ENCODE assay signal across 9 mouse cellular contexts in genomic region chr8:57468624-57469023, GRCm38 (mm10). TPM values are rescaled to one million over a fixed set of nuclear protein-coding genes. Genes with fewer than 3 reads are reported as not detected.
DNase-seq lines count a peak whose midpoint lies in the region; ATAC-seq and TF ChIP-seq lines count a peak whose summit lies in the region.
"Had no signal": no experiment of that assay in that cellular context is flagged by ENCODE, and none has a peak within 500 bp of the region (broad histone marks: within the 10 kb centered on the region; RNA-seq: fewer than 3 reads in every experiment).

No protein-coding gene starts in this region.

- H3K27ac ChIP-seq in liver, adult 2 months (replicated peaks; ENCODE audit: insufficient read depth, low read depth, low read length), result no peak overlapping the region
- no peak overlapping the region for H3K27ac ChIP-seq in liver, embryonic 11.5 days (ENCODE audit: low read depth, low read length)
- no peak overlapping the region for H3K27ac ChIP-seq in intestine, embryonic 16.5 days (ENCODE audit: low read length)
- H3K27ac ChIP-seq in midbrain, embryonic 13.5 days, result no peak overlapping the region

- H3K36me3 ChIP-seq in liver, adult 2 months (ENCODE audit: control insufficient read depth, insufficient read depth, low read length), result no peaks in the 10 kb centered on the region
- no peaks in the 10 kb centered on the region for H3K36me3 ChIP-seq in liver, embryonic 11.5 days (ENCODE audit: control insufficient read depth, insufficient read depth, low read length)
- no peaks in the 10 kb centered on the region for H3K36me3 ChIP-seq in intestine, embryonic 16.5 days (ENCODE audit: control insufficient read depth, insufficient read depth, low read length)
- H3K36me3 ChIP-seq in midbrain, embryonic 13.5 days, result no peaks in the 10 kb centered on the region
- H3K36me3 ChIP-seq: G1E had no signal

- H3K79me2 ChIP-seq in liver, adult 2 months (ENCODE audit: control insufficient read depth, insufficient read depth, low read length), result no peaks in the 10 kb centered on the region

- no peak for TF ChIP-seq CTCF in liver, adult 2 months (IDR thresholded peaks at IDR 0.05; ENCODE audit: low read depth, low read length)

- H3K27me3 ChIP-seq in liver, adult 2 months (ENCODE audit: control insufficient read depth, insufficient read depth, low read length), result no peaks in the 10 kb centered on the region
- H3K27me3 ChIP-seq in liver, embryonic 11.5 days (replicated peaks; ENCODE audit: control insufficient read depth, insufficient read depth, low read length), result no peaks in the 10 kb centered on the region
- no peaks in the 10 kb centered on the region for H3K27me3 ChIP-seq in intestine, embryonic 16.5 days (replicated peaks; ENCODE audit: control insufficient read depth, insufficient read depth, low read length)
- no peaks in the 10 kb centered on the region for H3K27me3 ChIP-seq in midbrain, embryonic 13.5 days

- H3K9me3 ChIP-seq in liver, embryonic 11.5 days (ENCODE audit: control insufficient read depth, low read length), result no peaks in the 10 kb centered on the region
- H3K9me3 ChIP-seq in intestine, embryonic 16.5 days (ENCODE audit: control insufficient read depth, low read length), result no peaks in the 10 kb centered on the region
- H3K9me3 ChIP-seq in midbrain, embryonic 13.5 days, result no peaks in the 10 kb centered on the region
- H3K9me3 ChIP-seq: G1E had no signal

- TF ChIP-seq POLR2A in liver, adult 2 months (IDR thresholded peaks at IDR 0.05; ENCODE audit: extremely low read depth, insufficient read depth, low read length), result no peak

- DNase-seq in liver, adult 2 months (ENCODE audit: extremely low read depth, low read depth, low spot score), result peak; percentile 78
- DNase-seq in liver, embryonic 11.5 days (ENCODE audit: low spot score), result no peak
- DNase-seq in gastrocnemius, postnatal 14 days, result peak; percentile 85
- peak; percentile 73 for DNase-seq in lung, postnatal 25 days (ENCODE audit: low spot score)
- peak; percentile 9 for DNase-seq in yolk sac, embryonic 10.5 days (ENCODE audit: low spot score)
- no peak for DNase-seq in cerebellum, adult 9-11 months

- H3K4me1 ChIP-seq in liver, adult 2 months (ENCODE audit: control insufficient read depth, insufficient read depth, low read length), result no peaks in the 10 kb centered on the region
- H3K4me1 ChIP-seq in liver, embryonic 11.5 days (replicated peaks; ENCODE audit: control insufficient read depth, insufficient read depth, low read length), result no peaks in the 10 kb centered on the region
- H3K4me1 ChIP-seq in intestine, embryonic 16.5 days (ENCODE audit: control insufficient read depth, insufficient read depth, low read length), result peaks cover 4% of the 10 kb centered on the region; the same call in 1 of the 2 replicates
- no peaks in the 10 kb centered on the region for H3K4me1 ChIP-seq in midbrain, embryonic 13.5 days (replicated peaks)

- no peak overlapping the region for H3K4me2 ChIP-seq in liver, embryonic 11.5 days
- H3K4me2 ChIP-seq in intestine, embryonic 16.5 days (ENCODE audit: low read depth, low read length), result no peak overlapping the region
- no peak overlapping the region for H3K4me2 ChIP-seq in midbrain, embryonic 13.5 days (replicated peaks)

- no peak overlapping the region for H3K4me3 ChIP-seq in liver, adult 2 months (ENCODE audit: insufficient read depth, low read depth, low read length)
- H3K4me3 ChIP-seq in liver, embryonic 11.5 days (ENCODE audit: low read depth, low read length), result no peak overlapping the region
- no peak overlapping the region for H3K4me3 ChIP-seq in intestine, embryonic 16.5 days (ENCODE audit: low read length)
- no peak overlapping the region for H3K4me3 ChIP-seq in midbrain, embryonic 13.5 days (replicated peaks)

- ATAC-seq in liver, embryonic 11.5 days (replicated peaks; ENCODE audit: low FRiP score), result no peak
- ATAC-seq in intestine, embryonic 16.5 days, result peak; percentile 76
- ATAC-seq in midbrain, embryonic 13.5 days, result no peak

- WGBS in liver, adult 2 months, result 4% methylated on average over 5 of the region's 5 CpGs
- WGBS in liver, embryonic 11.5 days, result 45% methylated on average over 5 of the region's 5 CpGs
- 32% methylated on average over 5 of the region's 5 CpGs for WGBS in intestine, embryonic 16.5 days
- WGBS in midbrain, embryonic 13.5 days, result 58% methylated on average over 5 of the region's 5 CpGs

- no peak overlapping the region for H3K9ac ChIP-seq in liver, adult 2 months (ENCODE audit: low read depth, low read length)
- H3K9ac ChIP-seq in liver, embryonic 11.5 days (ENCODE audit: low read depth, low read length), result no peak overlapping the region
- H3K9ac ChIP-seq in intestine, embryonic 16.5 days (ENCODE audit: low read depth, low read length), result no peak overlapping the region
- no peak overlapping the region for H3K9ac ChIP-seq in midbrain, embryonic 13.5 days (replicated peaks)

- intact Hi-C loops in gastrocnemius, postnatal 14 days (cut with DNase I; ENCODE audit: low total_unique reads), result no loop called here

RNA-seq across cellular contexts. Expression of gene Scrg1, which starts 12.9 kb away (rescaled TPM):
- total RNA-seq in liver, adult 2 months (2014; rRNA removed), result not detected in 2 replicates
- not detected in 2 replicates for polyA plus RNA-seq in liver, adult 2 months (2012; rRNA removed)
- not detected in 2 replicates for polyA plus RNA-seq in liver, embryonic 11.5 days (2014; fragmentation: Nextera tagmentation; extraction: Ambion mirVana)
- total RNA-seq in gastrocnemius, postnatal 14 days (2021), result not detected
- 0.27 TPM in 1 of 2 replicates, not detected in the other for polyA plus RNA-seq in intestine, embryonic 16.5 days (2015; fragmentation: Nextera tagmentation; extraction: Ambion mirVana)
- polyA plus RNA-seq in midbrain, embryonic 13.5 days (2015; fragmentation: Nextera tagmentation; extraction: Ambion mirVana), result 2.5 and 3.3 TPM in 2 replicates
- total RNA-seq: G1E had no signal
- polyA plus RNA-seq: G1E had no signal

RNA-seq across cellular contexts. Expression of gene Sap30, which starts 19.0 kb away (rescaled TPM):
- 4.2 and 5.6 TPM in 2 replicates for total RNA-seq in liver, adult 2 months (2014; rRNA removed)
- 3.5 TPM in 2 replicates for polyA plus RNA-seq in liver, adult 2 months (2012; rRNA removed)
- 42.9 and 45.7 TPM in 2 replicates for polyA plus RNA-seq in liver, embryonic 11.5 days (2014; fragmentation: Nextera tagmentation; extraction: Ambion mirVana)
- 10 to 100 TPM; 16.7 to 26.8 TPM for total RNA-seq in gastrocnemius, postnatal 14 days (2021)
- 20.6 and 21.7 TPM in 2 replicates for polyA plus RNA-seq in intestine, embryonic 16.5 days (2015; fragmentation: Nextera tagmentation; extraction: Ambion mirVana)
- polyA plus RNA-seq in midbrain, embryonic 13.5 days (2015; fragmentation: Nextera tagmentation; extraction: Ambion mirVana), result 61.5 and 76.2 TPM in 2 replicates

RNA-seq across cellular contexts. Expression of gene Hmgb2, which starts 43.1 kb away (rescaled TPM):
- total RNA-seq in liver, adult 2 months (2014; rRNA removed), result 2.6 and 3.1 TPM in 2 replicates
- polyA plus RNA-seq in liver, adult 2 months (2012; rRNA removed), result 0.52 and 0.65 TPM in 2 replicates
- 539 and 542 TPM in 2 replicates for polyA plus RNA-seq in liver, embryonic 11.5 days (2014; fragmentation: Nextera tagmentation; extraction: Ambion mirVana)
- total RNA-seq in gastrocnemius, postnatal 14 days (2021), result 10 to 100 TPM; 19.2 to 21.8 TPM
- 252 and 287 TPM in 2 replicates for polyA plus RNA-seq in intestine, embryonic 16.5 days (2015; fragmentation: Nextera tagmentation; extraction: Ambion mirVana)
- polyA plus RNA-seq in midbrain, embryonic 13.5 days (2015; fragmentation: Nextera tagmentation; extraction: Ambion mirVana), result 210 and 259 TPM in 2 replicates

Comparison
In these comparisons a context has a peak if more than half of its experiments do, and no peak if none do; other contexts are left out.
1. DNase-seq: peak in liver, adult 2 months (single experiment), gastrocnemius, postnatal 14 days (single experiment), lung, postnatal 25 days (single experiment) and yolk sac, embryonic 10.5 days (single experiment); none in liver, embryonic 11.5 days (single experiment) and cerebellum, adult 9-11 months (single experiment).
2. RNA of gene Hmgb2, which starts 43.1 kb away (polyA plus RNA-seq): 539 to 542 TPM in liver, embryonic 11.5 days, 252 to 287 TPM in intestine, embryonic 16.5 days and 210 to 259 TPM in midbrain, embryonic 13.5 days; 0.52 to 0.65 TPM in liver, adult 2 months; every median in the first group is over 100 times any median in the second.